Mouse (Mus musculus) kidney, embryonic 15.5 days (tissue): ENCODE data around the gene Lhfp. TPM values are rescaled to one million over a fixed set of nuclear protein-coding genes. Genes with fewer than 3 reads are reported as not detected.
A peak's percentile ranks its signal among the peaks of the same experiment; 100 is the strongest.

Experiments used
- ATAC-seq: fragments of 200-750 bp; cut with Nextera tagmentation; replicated peaks from 2 replicates; pipeline ENCODE4 v1.8.0; 2017; ENCODE audit warnings: moderate TSS enrichment; ENCODE audit not compliant: low FRiP score
- H3K27ac ChIP-seq: fragments of 300-500 bp; sonication (generic); 2 replicates; pipeline ENCODE4 v1.5.1; 2015; ENCODE audit warnings: mild to moderate bottlenecking, inconsistent platforms
- H3K27me3 ChIP-seq: fragments of 300-500 bp; sonication (generic); 2 replicates; pipeline ENCODE4 v1.6.1; 2015; ENCODE audit warnings: inconsistent platforms
- H3K36me3 ChIP-seq: fragments of 300-500 bp; sonication (generic); 2 replicates; pipeline ENCODE4 v1.6.1; 2015; ENCODE audit warnings: inconsistent platforms
- H3K4me1 ChIP-seq: fragments of 300-500 bp; sonication (generic); 2 replicates; pipeline ENCODE4 v1.6.1; 2015; ENCODE audit warnings: inconsistent platforms
- H3K4me2 ChIP-seq: fragments of 300-500 bp; sonication (generic); 2 replicates; pipeline ENCODE4 v1.6.1; 2015; ENCODE audit warnings: moderate library complexity, mild to moderate bottlenecking, inconsistent platforms
- H3K4me3 ChIP-seq: fragments of 300-500 bp; sonication (generic); replicated peaks from 2 replicates; pipeline ENCODE4 v1.5.1; 2015; ENCODE audit warnings: mild to moderate bottlenecking, inconsistent platforms
- H3K9ac ChIP-seq: fragments of 300-500 bp; sonication (generic); 2 replicates; pipeline ENCODE4 v1.6.1; 2015; ENCODE audit warnings: mild to moderate bottlenecking, inconsistent platforms
- H3K9me3 ChIP-seq: fragments of 300-500 bp; sonication (generic); replicated peaks from 2 replicates; pipeline ENCODE4 v1.6.1; 2016; ENCODE audit warnings: inconsistent platforms
- WGBS: fragments of 180-500 bp; shearing (Covaris S2); methylation state at CpG from one replicate; pipeline ENCODE4 v1.1.7; 2015; ENCODE audit warnings: mixed read lengths; 5-methylcytosine and 5-hydroxymethylcytosine counted together
- polyA plus RNA-seq: library from polyadenylated mRNA; unstranded; fragments of >200 nt; fragmentation: Nextera tagmentation; extraction: Ambion mirVana; gene quantifications from 2 replicates; pipeline ENCODE4 v1.2.1, GENCODE M21; 2015

Lhfp gene
- polyA plus RNA-seq, 1 experiment from 2014 or later = 113 TPM

- Histone ChIP-seq H3K4me2 (no peak overlapping the region), H3K27ac (no peak overlapping the region), H3K9me3 (no peaks in the 10 kb centered on the region), H3K27me3 (no peaks in the 10 kb centered on the region), H3K36me3 (no peaks in the 10 kb centered on the region), H3K4me3 (no peak overlapping the region), H3K4me1 (peaks cover 36% of the 10 kb centered on the region), H3K9ac (no peak overlapping the region)
- no peak for ATAC-seq
- WGBS = 50% methylated on average over 4 of the region's 4 CpGs
Observed at GRCm38 (mm10) chr3:53207225-53207528, 165.8 kb downstream of the Lhfp start.

DNA sequence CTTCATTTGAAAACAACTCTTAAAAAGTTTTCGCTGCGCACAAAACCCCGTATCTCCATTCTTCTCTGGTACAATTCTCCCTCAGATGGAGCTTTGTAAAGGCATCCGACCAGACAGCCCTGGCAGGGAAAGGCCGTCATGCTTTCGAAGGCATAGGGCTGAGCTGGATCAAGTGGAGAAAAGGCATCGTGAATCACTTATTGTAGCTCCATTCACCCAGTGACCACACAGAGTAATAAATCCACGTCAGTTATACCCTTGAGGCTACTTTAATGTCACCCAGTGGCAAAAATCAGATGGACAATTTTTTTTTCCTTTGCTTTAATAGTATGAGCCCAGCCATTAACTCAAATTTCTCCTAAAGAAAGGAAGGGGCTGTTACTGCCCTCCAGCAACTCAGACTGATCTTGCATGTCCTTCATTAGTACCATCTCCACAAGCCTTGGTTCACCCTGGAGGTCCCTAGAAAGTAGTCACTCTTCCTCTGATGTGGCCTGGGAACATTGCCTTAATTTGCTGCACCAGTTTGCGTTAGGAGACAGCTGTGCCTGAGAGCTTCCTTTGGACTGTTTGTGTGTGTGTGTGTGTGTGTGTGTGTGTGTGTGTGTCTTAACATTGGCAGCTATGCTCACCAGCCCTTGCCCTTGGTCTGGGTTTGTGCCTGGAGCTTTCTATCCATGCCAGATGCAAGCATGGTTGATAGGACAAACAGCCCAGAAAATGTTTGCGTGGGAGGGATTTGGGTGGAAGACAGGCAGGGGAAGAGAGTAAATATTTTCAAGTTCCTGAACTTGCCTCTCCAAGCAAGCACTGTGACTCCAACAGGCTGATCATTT, 169.6 kb downstream of the Lhfp start:
- Histone ChIP-seq H3K36me3 (no peaks in the 10 kb centered on the region), H3K27ac (peak overlapping the region; percentile 66), H3K4me1 (peaks cover 23% of the 10 kb centered on the region), H3K4me3 (no peak overlapping the region), H3K4me2 (no peak overlapping the region), H3K9ac (no peak overlapping the region), H3K9me3 (no peaks in the 10 kb centered on the region), H3K27me3 (no peaks in the 10 kb centered on the region)
- peak; percentile 36; the same call in 1 of the 2 replicates for ATAC-seq
- WGBS = 39% methylated on average over 10 of the region's 10 CpGs

- H3K36me3 ChIP-seq = no peaks in the 10 kb centered on the region
- H3K27me3 ChIP-seq = no peaks in the 10 kb centered on the region
- no peak overlapping the region for H3K9ac ChIP-seq
- no peak overlapping the region for H3K27ac ChIP-seq
- no peaks in the 10 kb centered on the region for H3K9me3 ChIP-seq
- H3K4me1 ChIP-seq = peaks cover 23% of the 10 kb centered on the region
- ATAC-seq = no peak
- 96% methylated on average over 2 of the region's 2 CpGs for WGBS
- H3K4me3 ChIP-seq = no peak overlapping the region
- no peak overlapping the region for H3K4me2 ChIP-seq
Observed at GRCm38 (mm10) chr3:53212599-53212998, 171.3 kb downstream of the Lhfp start.

DNA sequence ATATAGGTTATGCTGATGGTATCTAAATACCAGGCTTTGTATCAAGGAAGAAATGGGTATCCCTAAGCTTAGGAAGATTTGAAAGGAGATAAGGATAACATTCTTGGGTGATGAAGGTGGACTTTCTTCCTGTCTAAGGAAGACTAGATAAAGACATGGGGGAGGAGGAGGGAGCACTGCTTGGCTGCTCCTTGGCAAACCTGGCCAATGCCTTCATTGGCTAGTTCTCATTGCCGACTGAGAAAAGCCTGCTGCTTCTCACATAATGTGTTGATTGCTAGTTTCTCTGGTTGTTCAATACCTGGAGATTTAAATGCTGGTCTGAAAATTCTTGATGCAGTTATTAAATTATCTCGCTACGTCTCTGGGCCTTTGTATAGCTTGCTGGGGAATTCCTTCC, 172.0 kb downstream of the Lhfp start:
- Histone ChIP-seq H3K4me2 (no peak overlapping the region), H3K4me3 (no peak overlapping the region), H3K9me3 (no peaks in the 10 kb centered on the region), H3K27me3 (no peaks in the 10 kb centered on the region), H3K9ac (no peak overlapping the region), H3K4me1 (peaks cover 23% of the 10 kb centered on the region), H3K36me3 (no peaks in the 10 kb centered on the region), H3K27ac (no peak overlapping the region)
- 91% methylated on average over 3 of the region's 3 CpGs for WGBS
- ATAC-seq = no peak

DNA sequence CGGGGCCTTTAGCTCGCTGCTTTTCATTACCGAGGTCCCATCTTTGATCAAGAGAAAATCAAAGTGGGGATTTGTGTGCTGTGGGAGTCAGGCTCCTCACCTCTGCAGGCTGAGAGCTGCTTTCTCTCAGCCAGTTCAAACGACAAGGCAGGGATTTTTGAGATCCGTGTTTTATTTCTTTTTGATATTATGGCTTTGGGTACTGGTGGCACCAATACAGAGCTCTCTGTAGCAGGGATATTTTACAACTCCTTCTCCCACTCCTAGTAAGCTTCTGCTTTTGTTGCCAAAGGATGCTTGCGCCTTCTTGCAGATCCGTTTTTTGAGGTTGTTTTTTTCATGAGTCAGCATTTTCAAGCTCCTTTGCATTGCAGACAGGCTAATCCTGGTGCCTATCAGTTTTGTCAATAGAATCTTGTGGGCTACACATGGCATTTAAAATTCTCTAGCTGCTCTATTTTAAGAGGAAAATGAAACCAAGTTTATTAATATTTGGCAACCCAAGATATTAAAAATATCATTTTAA, 172.5 kb downstream of the Lhfp start:
- WGBS = 70% methylated on average over 7 of the region's 7 CpGs
- Histone ChIP-seq H3K27me3 (no peaks in the 10 kb centered on the region), H3K4me2 (no peak overlapping the region), H3K36me3 (no peaks in the 10 kb centered on the region), H3K4me1 (peaks cover 23% of the 10 kb centered on the region), H3K9ac (no peak overlapping the region), H3K27ac (no peak overlapping the region), H3K9me3 (no peaks in the 10 kb centered on the region), H3K4me3 (no peak overlapping the region)
- no peak for ATAC-seq

DNA sequence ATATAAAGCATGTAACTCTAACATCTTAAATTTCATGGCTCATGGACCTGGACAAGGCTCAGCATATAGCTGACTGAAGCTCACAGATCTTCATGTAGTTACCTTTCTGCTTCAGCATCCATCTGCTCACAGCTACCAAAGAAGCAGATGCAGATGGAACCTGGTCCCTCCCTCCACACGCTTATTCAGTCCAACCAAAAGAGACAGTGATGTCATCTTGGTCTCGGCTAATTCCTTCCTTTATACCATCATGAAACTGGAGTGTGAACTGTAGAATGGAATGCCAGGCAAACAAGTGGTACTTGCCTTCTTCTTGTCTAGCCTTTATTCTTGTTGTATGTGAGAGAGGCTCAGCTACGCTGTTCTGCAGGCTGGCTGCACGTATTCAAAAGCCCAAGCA, 173.1 kb downstream of the Lhfp start:
- ATAC-seq = no peak
- no peaks in the 10 kb centered on the region for H3K27me3 ChIP-seq
- no peaks in the 10 kb centered on the region for H3K36me3 ChIP-seq
- no peak overlapping the region for H3K4me2 ChIP-seq
- no peaks in the 10 kb centered on the region for H3K9me3 ChIP-seq
- H3K4me1 ChIP-seq = peaks cover 21% of the 10 kb centered on the region
- H3K27ac ChIP-seq = no peak overlapping the region
- no peak overlapping the region for H3K9ac ChIP-seq
- H3K4me3 ChIP-seq = no peak overlapping the region
- WGBS = 88% methylated on average over 4 of the region's 4 CpGs

DNA sequence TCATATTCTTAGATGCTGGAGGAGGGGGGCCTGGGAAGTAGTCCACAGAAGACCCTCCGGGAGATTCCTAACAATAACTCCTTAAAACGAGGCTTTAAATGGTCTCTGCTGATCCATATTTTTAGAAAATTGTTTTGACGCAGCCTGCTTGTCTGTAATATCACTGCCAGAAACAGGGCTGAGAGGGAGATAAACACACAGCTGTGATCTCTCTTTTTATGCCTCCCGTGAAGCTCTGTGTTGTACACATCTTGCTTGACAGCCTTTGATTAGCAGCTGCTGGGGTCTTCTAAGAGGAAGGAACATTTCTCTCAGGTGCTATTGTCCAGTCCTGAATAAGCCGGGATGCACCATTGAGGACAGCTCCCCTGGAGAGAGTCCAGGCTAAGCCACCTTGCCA, 176.4 kb downstream of the Lhfp start:
- no peak for ATAC-seq
- H3K27me3 ChIP-seq = no peaks in the 10 kb centered on the region
- H3K36me3 ChIP-seq = no peaks in the 10 kb centered on the region

DNA sequence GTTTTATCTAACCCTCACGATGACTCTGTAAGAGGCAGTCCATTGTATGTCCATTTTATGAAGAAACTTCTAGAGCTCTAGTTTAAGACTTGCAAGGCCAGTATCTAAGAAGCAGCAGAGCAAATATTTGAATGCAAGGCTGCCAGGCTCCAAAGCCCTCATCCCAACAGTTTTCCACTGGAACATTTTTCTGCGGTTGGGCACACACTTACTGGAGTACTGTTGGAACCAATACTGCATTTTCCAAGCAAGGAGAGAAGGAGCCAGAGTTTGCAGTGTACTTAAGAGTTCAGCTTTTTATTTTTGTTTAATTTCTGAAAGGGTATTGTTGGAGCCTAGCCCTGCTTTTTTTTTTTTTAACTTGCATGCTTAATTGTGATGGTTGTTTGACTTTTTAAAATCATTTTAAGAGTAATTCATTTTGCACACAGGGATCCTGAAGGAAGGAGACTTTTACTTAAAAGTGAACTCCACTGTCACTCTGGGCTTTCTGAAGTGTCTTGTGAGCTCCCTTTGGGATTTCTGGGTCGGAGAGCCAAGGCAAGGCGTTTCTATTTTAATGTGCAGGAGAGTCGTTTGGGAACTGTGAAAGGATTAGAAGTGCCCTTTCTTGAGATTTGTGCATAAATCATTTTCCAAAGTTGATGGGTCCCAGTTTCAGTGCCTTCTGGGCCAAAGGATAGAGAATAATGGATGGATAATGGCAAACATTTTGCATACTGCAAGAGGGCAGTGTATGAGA, 180.4 kb downstream of the Lhfp start:
- Histone ChIP-seq H3K27me3 (no peaks in the 10 kb centered on the region), H3K36me3 (no peaks in the 10 kb centered on the region), H3K4me1 (peaks cover 22% of the 10 kb centered on the region), H3K9ac (no peak overlapping the region), H3K9me3 (no peaks in the 10 kb centered on the region), H3K27ac (0 out of 2 replicates have a peak overlapping the region, but pooled peaks have one; percentile 28), H3K4me2 (no peak overlapping the region), H3K4me3 (no peak overlapping the region)
- no peak for ATAC-seq
- 56% methylated on average over 5 of the region's 5 CpGs for WGBS

More for the DNA sequence above, 176.4 kb downstream of the Lhfp start:
- 69% methylated on average over 5 of the region's 5 CpGs for WGBS
- H3K27ac ChIP-seq = no peak overlapping the region
- H3K4me3 ChIP-seq = no peak overlapping the region
- no peaks in the 10 kb centered on the region for H3K9me3 ChIP-seq
- peaks cover 7% of the 10 kb centered on the region for H3K4me1 ChIP-seq
- no peak overlapping the region for H3K4me2 ChIP-seq
- no peak overlapping the region for H3K9ac ChIP-seq

GRCm38 (mm10) chr3:53224141-53224540, 182.8 kb downstream of the Lhfp start:
- ATAC-seq = no peak
- Histone ChIP-seq H3K9me3 (no peaks in the 10 kb centered on the region), H3K27ac (no peak overlapping the region), H3K4me2 (no peak overlapping the region), H3K4me1 (peaks cover 25% of the 10 kb centered on the region), H3K4me3 (no peak overlapping the region), H3K9ac (no peak overlapping the region), H3K27me3 (no peaks in the 10 kb centered on the region), H3K36me3 (no peaks in the 10 kb centered on the region)
- 84% methylated on average over 5 of the region's 5 CpGs for WGBS

- Histone ChIP-seq H3K4me3 (no peak overlapping the region), H3K9ac (no peak overlapping the region), H3K4me2 (no peak overlapping the region), H3K27me3 (no peaks in the 10 kb centered on the region), H3K9me3 (no peaks in the 10 kb centered on the region), H3K27ac (peak overlapping the region; percentile 71), H3K36me3 (no peaks in the 10 kb centered on the region), H3K4me1 (peaks cover 30% of the 10 kb centered on the region)
- ATAC-seq = peak; percentile 71; the same call in 1 of the 2 replicates
- WGBS = 39% methylated on average over 6 of the region's 6 CpGs
Observed at GRCm38 (mm10) chr3:53225774-53226173, 184.4 kb downstream of the Lhfp start.

DNA sequence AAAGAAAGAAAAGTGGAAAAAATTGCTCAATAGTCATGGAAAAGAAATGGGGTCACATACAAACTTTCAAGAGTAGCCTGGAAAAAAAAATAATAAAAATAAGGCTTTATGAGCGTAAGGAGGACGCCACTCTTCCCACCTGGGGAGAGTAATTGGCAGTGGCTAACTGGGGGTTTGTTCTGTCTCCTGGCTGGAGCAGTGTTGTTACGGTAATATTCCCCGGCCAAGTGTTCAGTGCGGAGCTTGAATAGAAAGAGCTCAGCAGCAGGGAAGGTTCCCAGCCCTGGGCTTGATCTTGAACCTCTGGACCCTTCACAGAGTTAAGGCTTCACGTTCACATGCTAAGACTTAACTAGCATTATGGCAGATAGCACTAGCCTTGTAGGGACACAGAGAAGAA, 184.9 kb downstream of the Lhfp start:
- no peaks in the 10 kb centered on the region for H3K9me3 ChIP-seq
- H3K36me3 ChIP-seq = no peaks in the 10 kb centered on the region
- peaks cover 28% of the 10 kb centered on the region for H3K4me1 ChIP-seq
- WGBS = 64% methylated on average over 6 of the region's 6 CpGs
- H3K27me3 ChIP-seq = no peaks in the 10 kb centered on the region
- no peak overlapping the region for H3K9ac ChIP-seq
- no peak overlapping the region for H3K4me2 ChIP-seq
- no peak overlapping the region for H3K4me3 ChIP-seq
- H3K27ac ChIP-seq = peak overlapping the region; percentile 71
- no peak for ATAC-seq

GRCm38 (mm10) chr3:53227866-53228265, 186.5 kb downstream of the Lhfp start:
- Histone ChIP-seq H3K27ac (no peak overlapping the region), H3K27me3 (no peaks in the 10 kb centered on the region), H3K9ac (no peak overlapping the region), H3K36me3 (no peaks in the 10 kb centered on the region), H3K4me3 (no peak overlapping the region), H3K4me2 (no peak overlapping the region), H3K4me1 (peaks cover 26% of the 10 kb centered on the region), H3K9me3 (no peaks in the 10 kb centered on the region)
- ATAC-seq = no peak
